Mouse (Mus musculus): ENCODE results near the gene Vmn1r91.
"Not testable (repeated sequence)": the region's sequence is repeated elsewhere in the genome, so short reads cannot be mapped to it uniquely, and the experiment has no call there.

Vmn1r91 gene

GRCm38 (mm10) chr7:20099380-20099779 lies at the start of gene Vmn1r91:
Gene Vmn1r91, plus strand, starts transcription at chr7:20099680.
- not testable (repeated sequence) for DNase-seq (ENCODE audit: low spot score in 2 of 2)

GRCm38 (mm10) chr7:20064100-20064499 lies 35.4 kb upstream of the Vmn1r91 start:
- DNase-seq (ENCODE audit: low spot score in 2 of 2): not testable (repeated sequence)

GRCm38 (mm10) chr7:20078118-20078517 lies 21.4 kb upstream of the Vmn1r91 start:
- DNase-seq (ENCODE audit: low spot score in 2 of 2): not testable (repeated sequence)

GRCm38 (mm10) chr7:20122479-20122878 lies 23.0 kb downstream of the Vmn1r91 start, which contains the start of gene Gm16442:
Gene Gm16442, minus strand, starts transcription at chr7:20122579.
- not testable (repeated sequence) for DNase-seq (ENCODE audit: low spot score in 2 of 2)

- DNase-seq (ENCODE audit: low spot score in 2 of 2): not testable (repeated sequence)
Observed at GRCm38 (mm10) chr7:20138988-20139387, 39.5 kb downstream of the Vmn1r91 start, which contains the start of gene Vmn1r93. Gene Vmn1r93, minus strand, starts transcription at chr7:20139088.
